Mouse (Mus musculus) cortical plate, adult 2 months (tissue): ENCODE results near the gene Zfyve1. TPM values are rescaled to one million over a fixed set of nuclear protein-coding genes. Genes with fewer than 3 reads are reported as not detected.
A peak's percentile ranks its signal among the peaks of the same experiment; 100 is the strongest.

Experiments
- H3K27ac ChIP-seq: fragments of 200-500 bp; 2 replicates; pipeline ENCODE4 v1.5.1; 2012; ENCODE audit warnings: low read length, control low read depth, inconsistent platforms; ENCODE audit not compliant: insufficient read depth
- H3K4me1 ChIP-seq: fragments of 200-500 bp; 2 replicates; pipeline ENCODE4 v1.6.1; 2011; ENCODE audit warnings: low read length; ENCODE audit not compliant: control insufficient read depth, insufficient read depth
- H3K4me3 ChIP-seq: fragments of 200-500 bp; 2 replicates; pipeline ENCODE4 v1.5.1; 2011; ENCODE audit warnings: mild to moderate bottlenecking, low read length, control low read depth; ENCODE audit not compliant: insufficient read depth
- CTCF ChIP-seq: fragments of 200-500 bp; IDR thresholded peaks from 2 replicates; pipeline ENCODE4 v1.5.1; 2011; ENCODE audit warnings: mild to moderate bottlenecking, control low read depth, low read length; ENCODE audit not compliant: insufficient read depth; ENCODE audit errors: extremely low read depth
- POLR2A ChIP-seq: fragments of 200-500 bp; IDR thresholded peaks from 2 replicates; pipeline ENCODE4 v1.6.1; 2011; ENCODE audit warnings: mild to moderate bottlenecking, low read length, control low read depth; ENCODE audit not compliant: insufficient read depth; ENCODE audit errors: extremely low read depth
- polyA plus RNA-seq: library from polyadenylated mRNA; depleted of rRNA; stranded (reverse); fragments of >200 nt; gene quantifications from 2 replicates; pipeline ENCODE4 v1.2.3, GENCODE M21; 2012

The Zfyve1 gene
- polyA plus RNA-seq, 1 experiment, result 38.9 TPM

DNA sequence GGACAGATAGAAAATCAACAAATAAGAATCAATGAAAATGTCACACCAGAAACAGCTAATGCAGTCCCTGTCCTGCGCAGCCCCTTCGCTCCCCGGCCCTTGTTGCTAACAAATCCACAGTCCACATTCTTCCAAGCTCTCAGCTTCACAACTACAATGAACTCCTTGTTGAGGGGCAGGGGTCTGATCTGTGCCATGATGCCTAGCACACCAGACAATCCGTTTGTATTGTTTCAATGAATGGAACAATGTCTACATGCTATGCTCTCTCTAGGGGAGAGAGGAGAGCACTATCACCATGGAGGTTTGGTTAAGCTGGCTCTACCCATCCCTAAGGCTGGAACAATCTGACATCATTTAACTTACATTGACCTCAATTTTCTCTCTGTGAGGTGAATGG is 14.3 kb downstream of the Zfyve1 start:
- Histone ChIP-seq H3K4me3 (no peak overlapping the region), H3K27ac (peak overlapping the region; percentile 37; the same call in 1 of the 2 replicates), H3K4me1 (peaks cover 2% of the 10 kb centered on the region; the same call in 1 of the 2 replicates)
- TF ChIP-seq POLR2A (no peak), CTCF (no peak)

DNA sequence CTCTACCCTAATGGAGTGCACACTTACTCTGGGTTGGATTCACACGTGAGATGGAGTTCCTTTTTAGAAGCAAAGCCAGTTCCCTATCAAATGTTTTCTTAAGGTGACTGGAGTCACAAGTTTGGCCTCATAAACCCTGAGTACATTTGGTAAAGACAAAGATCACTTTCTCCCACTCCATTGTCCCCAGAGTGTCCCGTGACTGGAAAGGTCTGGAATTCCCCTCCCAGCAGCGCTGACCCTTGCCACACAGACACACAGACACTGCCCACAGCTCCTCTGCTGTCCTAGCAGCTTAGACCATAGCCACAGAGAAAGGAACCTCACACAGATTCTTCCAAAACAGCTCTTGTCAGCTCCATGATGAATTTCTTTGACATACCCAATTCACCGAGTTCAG is 14.9 kb downstream of the Zfyve1 start:
- TF ChIP-seq CTCF (no peak), POLR2A (no peak)

DNA sequence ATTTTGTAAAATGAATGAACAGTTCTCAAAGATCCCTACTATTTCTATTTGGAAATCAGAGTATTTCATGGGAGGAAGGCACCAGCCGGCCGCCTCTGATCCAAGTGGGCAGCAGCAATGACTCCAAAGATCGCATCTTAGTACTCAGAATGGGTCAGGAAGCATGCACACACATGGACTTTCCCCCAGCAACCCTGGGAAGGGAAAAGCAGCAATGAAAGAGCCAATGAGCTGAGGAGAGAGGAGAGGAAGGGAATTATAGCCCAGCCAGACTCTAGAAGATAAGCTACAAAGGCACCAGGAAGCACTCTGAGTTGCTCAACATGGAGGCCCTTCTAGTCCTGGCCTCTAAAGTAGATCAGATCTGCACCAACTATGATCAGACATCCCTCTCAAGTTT is 16.7 kb downstream of the Zfyve1 start:
- peaks cover 1% of the 10 kb centered on the region; the same call in 1 of the 2 replicates for H3K4me1 ChIP-seq
- no peak overlapping the region for H3K27ac ChIP-seq
- TF ChIP-seq CTCF (no peak), POLR2A (no peak)
- H3K4me3 ChIP-seq, result no peak overlapping the region

More for the DNA sequence above, 14.9 kb downstream of the Zfyve1 start:
- Histone ChIP-seq H3K27ac (peak overlapping the region; percentile 77; the same call in 1 of the 2 replicates), H3K4me3 (no peak overlapping the region), H3K4me1 (peaks cover 1% of the 10 kb centered on the region; the same call in 1 of the 2 replicates)

DNA sequence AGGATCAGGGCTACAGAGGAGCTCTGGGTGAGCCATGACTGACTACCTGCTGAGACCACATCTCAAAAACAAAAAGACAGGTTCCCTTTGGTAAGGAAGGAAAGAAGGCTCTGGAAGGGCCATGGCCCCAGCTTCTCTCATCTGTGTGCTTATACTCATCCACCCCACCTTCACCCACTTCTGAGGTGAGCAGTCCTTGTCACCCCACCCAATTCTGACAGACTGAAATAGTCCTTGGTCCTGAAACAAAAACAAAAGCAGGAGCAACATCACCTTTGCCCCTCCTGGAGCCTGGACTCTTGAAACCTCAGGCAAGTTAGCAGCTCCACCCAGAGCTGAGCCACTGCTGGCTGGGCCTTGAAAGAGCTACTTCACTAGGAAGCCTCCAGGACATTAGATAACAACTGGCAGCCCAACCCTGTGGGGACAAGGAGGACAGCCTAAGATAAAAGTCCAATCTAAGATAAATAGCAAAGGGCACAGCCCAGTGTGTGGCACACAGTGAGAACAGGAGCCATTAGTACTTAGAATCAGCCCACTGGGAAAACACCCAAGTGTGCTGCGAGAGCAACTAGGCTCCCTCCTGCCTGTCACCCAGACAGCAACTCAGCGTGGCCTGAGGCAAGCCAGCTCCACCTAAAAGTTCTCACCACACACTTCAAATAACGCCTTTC is 18.0 kb downstream of the Zfyve1 start:
- TF ChIP-seq CTCF (no peak), POLR2A (no peak)

DNA sequence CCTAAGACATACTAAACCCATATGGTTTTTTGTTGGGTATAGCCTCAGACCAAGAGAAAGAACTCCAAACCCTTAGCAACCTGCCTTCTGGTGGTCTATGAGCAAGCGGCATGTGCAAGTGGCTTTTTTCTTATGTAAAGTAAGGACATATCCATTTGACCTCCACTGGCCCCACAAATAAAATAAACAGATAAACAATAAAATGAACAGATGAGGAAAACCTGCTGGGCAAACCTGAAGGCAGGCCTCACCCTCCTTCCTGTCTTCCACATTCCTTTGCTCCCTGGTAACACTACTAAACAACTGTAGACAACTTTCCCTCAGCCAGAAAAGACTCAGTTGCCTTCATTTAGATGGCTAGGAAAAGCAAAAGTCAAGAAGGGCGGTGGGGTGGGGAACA is 18.7 kb downstream of the Zfyve1 start:
- no peak overlapping the region for H3K4me3 ChIP-seq
- peaks cover 1% of the 10 kb centered on the region; the same call in 1 of the 2 replicates for H3K4me1 ChIP-seq
- H3K27ac ChIP-seq, result no peak overlapping the region
- TF ChIP-seq POLR2A (no peak), CTCF (no peak)

More for the DNA sequence above, 18.0 kb downstream of the Zfyve1 start:
- Histone ChIP-seq H3K4me3 (no peak overlapping the region), H3K4me1 (peaks cover 1% of the 10 kb centered on the region; the same call in 1 of the 2 replicates), H3K27ac (no peak overlapping the region)

DNA sequence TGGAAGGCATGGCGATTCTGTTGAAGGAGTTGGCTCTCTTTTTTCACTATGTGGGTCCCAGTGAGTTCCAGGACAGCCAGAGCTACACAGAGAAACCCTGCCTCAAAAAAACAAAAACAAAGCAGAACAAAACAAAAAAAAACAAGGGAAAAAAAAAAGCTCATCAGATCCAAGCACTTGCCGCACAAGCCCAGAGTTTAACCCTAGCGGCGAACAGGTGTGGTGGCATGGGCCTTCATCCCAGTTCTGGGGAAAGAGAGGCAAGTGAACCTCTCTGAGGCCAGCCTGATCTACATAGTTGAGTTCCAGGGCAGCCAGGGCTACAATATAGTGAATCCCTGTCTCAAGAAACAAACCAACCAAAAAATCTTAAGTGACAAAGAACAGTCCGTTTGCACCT is 19.6 kb downstream of the Zfyve1 start:
- Histone ChIP-seq H3K4me3 (no peak overlapping the region), H3K4me1 (peaks cover 1% of the 10 kb centered on the region; the same call in 1 of the 2 replicates), H3K27ac (no peak overlapping the region)
- TF ChIP-seq POLR2A (no peak), CTCF (no peak)

DNA sequence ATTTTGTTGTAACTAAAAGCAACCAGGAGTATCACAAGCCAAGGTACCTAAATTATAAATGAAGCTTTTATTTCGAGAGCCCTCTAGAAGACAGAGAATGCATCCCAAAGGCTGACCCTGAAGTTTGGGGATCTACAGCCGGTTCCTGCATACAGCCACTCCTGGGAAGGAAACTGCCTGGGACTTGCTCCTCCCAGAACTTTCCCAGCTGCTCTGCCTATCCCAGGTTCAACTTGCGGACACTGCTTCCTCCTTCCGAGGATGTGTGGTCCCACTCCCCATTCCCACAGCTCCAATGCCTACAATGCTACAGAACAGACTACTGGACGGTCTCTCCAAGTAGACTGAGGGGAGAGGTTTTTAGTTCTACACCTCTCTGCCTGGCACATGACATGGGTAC is 24.3 kb downstream of the Zfyve1 start:
- TF ChIP-seq CTCF, result no peak
- Histone ChIP-seq H3K27ac (no peak overlapping the region), H3K4me3 (no peak overlapping the region), H3K4me1 (no peaks in the 10 kb centered on the region)

DNA sequence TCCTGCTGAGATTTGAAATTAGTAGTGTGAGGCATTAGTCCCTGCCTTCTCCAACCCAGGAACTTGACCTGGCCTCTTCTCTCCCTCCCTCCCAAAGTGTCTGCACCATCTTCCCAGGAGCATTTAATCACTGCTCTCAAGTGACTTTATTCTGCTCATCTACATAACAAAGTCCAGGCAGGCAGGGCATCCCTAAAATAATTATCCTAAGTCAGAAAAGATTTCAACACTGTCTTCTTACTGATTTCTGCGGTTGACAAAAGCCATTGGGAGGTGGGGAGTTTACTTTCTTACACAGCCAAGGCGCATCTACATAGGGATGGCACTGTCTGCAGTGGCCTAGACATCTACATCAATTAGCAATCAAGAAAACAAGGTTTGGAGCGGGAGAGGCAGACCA is 27.2 kb downstream of the Zfyve1 start:
- no peak overlapping the region for H3K4me3 ChIP-seq
- no peaks in the 10 kb centered on the region for H3K4me1 ChIP-seq
- TF ChIP-seq POLR2A (no peak), CTCF (no peak)
- H3K27ac ChIP-seq, result no peak overlapping the region

DNA sequence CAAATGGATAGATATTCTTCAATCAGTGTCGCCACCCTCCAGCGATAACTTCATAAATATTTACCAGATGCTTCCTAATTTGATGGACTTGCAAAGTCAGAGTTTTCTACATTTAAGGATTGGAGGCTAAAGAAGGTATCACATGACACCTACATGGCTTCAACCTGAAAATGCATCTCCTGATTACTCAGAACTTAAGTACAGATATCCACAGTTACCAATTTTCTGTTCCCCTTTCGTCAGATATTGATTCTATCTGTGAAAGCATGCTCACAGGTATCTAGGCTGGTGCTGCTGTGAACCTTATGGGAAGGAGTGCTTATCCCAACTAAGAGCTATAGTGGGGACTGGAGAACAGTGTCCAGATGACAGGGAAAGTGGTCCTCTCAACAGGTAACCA is 34.4 kb downstream of the Zfyve1 start:
- no peak overlapping the region for H3K4me3 ChIP-seq
- peaks cover 1% of the 10 kb centered on the region; the same call in 1 of the 2 replicates for H3K4me1 ChIP-seq
- TF ChIP-seq CTCF (no peak), POLR2A (no peak)
- H3K27ac ChIP-seq, result no peak overlapping the region

DNA sequence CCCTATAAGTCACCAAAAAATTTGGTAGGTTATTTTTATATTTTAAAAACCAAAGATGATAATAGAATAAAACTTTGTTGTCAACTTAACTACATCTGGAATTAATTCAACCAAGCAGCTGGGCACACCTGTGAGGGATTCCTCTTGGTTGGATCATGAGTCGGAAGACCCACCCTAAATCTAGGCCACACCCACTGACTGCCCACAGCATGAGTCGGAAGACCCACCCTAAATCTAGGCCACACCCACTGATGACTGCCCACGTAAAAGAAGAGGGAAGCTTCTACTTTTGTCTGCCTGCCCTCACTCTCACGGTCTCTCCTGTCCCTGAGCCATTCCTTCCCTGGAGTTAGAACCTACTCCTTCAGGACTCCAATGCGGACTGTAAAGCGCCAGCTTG is 36.8 kb downstream of the Zfyve1 start:
- peaks cover 1% of the 10 kb centered on the region; the same call in 1 of the 2 replicates for H3K4me1 ChIP-seq
- no peak overlapping the region for H3K4me3 ChIP-seq
- TF ChIP-seq POLR2A, result no peak
- TF ChIP-seq CTCF, result no peak
- H3K27ac ChIP-seq, result no peak overlapping the region
